Mouse (Mus musculus) retina, postnatal 1 day (tissue): ENCODE data around the gene Gm16181.

Experiments used
- DNase-seq: peaks from one replicate; pipeline ENCODE4 v3.0.0-alpha.2; 2012

Gm16181 gene

DNA sequence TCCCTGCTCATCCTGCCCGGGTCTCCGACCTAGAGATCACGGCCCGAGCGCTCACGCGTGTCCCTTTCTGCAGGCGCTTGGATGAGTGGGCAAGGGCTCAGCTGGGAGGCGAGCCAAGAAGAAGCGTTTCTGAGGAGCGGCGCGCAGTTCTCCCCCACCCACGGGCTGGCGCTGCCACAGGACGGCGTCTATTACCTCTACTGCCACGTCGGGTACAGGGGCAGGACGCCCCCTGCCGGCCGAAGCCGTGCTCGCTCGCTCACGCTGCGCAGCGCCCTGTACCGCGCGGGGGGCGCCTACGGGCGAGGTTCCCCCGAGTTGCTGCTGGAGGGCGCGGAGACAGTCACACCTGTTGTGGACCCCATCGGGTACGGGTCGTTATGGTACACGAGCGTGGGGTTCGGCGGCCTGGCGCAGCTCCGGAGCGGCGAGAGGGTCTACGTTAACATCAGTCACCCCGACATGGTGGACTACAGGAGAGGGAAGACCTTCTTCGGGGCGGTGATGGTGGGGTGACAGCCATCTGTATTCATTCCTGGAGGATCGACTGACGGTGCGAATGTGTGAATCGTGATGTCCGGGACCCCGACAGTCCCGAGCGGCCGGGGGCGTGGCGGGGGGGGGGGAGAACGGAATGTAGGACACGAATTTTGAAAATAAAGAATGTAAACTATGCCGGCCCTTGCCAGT is 24.9 kb upstream of the Gm16181 start:
- DNase-seq: peak; percentile 88

DNA sequence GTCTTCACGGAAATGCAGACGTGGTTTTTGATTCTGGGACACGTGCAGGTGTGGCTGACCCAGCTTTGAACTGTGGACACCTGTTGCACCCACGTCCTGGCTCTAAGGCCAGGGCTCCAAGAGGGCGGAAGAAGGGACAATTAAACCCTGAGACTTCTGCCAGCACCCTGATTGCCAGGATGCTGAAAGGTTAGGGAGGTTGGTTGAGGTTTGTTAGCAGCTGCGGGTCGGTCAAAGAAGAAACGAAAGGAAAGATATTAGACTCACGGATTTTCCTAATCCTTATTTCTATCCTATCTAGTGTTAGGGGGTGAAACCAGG is 24.4 kb upstream of the Gm16181 start:
- DNase-seq: no peak

DNA sequence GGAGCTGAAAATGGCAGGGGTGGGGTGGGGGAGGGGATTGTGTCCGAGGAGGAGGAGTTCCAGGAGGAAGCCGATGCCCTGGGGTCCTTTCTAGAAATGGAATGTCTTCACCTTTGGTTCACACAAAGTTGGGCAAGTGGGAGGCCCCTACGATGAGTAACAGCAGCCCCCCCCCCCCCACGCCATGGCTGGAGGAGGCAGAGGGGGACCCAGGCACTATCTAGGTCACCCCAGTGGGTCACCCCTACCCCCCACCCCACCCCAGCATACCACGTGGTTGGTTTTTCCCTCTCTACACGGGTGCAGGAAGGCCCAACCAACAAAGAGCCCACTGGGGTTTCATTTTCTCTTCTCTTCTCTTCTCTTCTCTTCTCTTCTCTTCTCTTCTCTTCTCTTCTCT is 23.5 kb upstream of the Gm16181 start:
- no peak for DNase-seq

DNA sequence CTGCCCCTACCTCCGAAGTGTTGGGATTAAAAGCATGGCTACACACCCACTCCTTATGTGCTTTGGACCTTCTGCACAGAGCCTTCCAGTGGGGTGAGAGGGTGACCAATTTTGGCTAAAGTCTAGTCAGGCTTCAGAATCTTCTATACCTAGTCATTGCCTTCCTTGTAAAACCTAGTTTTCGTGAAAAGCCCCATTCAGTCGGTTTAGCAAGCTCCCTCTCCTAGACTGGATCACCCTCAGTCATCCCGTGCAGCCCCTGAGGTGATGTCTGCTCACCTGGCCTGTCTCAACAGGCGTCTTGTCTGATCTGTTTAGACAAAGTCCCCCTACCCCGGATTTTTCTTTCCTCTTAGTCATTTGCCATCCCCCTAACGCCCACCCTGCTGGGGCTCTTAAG is 22.6 kb upstream of the Gm16181 start:
- no peak for DNase-seq

DNA sequence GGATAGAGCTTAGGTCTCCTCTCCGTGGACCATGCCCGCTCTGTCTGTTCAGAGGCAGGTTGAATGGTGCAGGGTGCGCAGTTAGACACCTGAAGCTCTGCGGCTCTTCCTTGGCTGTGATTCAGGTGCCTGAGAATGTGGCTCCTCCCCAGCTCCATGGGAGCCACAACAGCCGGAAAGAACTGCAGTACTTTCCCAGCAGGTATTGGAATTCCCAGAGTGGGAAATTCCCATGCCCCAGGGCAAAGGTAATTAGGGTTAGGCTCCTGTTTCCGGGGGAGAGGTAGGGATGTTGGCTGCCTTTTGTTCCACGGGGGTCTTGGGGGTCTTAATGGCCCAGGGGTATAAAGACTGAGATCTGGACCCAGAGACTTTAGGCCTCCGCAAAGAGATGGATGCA is 21.7 kb upstream of the Gm16181 start:
- DNase-seq: no peak

DNA sequence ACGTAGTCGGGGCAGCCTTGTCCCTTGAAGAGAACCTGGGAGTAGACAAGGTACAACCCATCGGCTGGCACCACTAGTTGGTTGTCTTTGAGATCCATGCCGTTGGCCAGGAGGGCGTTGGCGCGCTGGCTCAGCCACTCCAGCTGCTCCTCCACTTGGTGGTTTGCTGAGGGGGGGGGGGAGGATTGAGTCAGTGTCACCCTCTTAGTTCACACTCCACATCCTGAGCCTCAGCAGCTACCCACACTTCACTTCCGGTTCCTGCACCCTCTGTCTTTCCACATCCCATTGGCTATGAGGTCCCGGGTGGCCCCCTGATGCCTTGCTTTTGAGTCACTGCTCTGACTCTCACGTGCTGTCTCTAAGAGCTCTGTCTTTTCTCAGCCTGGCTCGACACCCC is 20.2 kb upstream of the Gm16181 start:
- no peak for DNase-seq

DNA sequence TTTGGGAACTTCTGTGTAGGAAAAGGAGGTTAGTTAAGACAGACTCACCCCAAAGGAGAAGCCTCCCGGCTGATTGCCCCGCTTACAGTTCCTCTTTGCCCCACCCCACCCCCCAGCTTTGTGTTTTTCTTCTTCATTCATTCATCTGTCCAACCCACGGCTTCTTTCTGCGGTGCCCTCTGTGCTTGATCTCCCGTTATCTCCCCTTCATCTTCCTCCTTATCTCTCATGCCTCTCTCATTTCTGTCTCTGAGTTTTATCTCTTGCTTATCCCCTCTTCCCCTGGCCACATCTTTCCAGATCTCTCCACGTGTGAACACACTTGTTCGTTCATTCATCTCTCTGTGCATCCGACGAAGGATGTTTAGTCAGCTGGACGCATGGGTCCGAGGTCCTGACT is 19.5 kb upstream of the Gm16181 start:
- no peak for DNase-seq

DNA sequence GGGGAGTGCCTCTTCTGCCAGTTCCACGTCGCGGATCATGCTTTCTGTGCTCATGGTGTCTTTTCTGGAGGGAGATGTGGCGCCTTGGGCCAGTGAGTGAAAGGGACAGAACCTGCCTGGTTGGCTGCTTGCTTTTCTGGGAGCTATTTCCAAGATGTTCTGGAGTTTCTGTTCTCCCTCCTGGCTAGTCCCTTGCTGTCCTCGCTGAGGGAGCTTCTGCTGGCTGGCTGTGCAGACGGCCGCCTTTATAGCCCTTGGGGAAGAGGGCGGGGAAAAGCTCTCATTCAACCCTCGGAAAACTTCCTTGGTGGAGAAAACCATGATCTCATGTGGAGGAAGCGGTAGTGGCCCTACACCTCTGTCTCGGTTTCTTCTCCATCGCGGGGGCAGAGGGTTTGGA is 18.8 kb upstream of the Gm16181 start, which contains the start of gene Tnf:
Gene Tnf, minus strand, starts transcription at position 221 of the 400 bp plus-strand sequence.
- DNase-seq: no peak

DNA sequence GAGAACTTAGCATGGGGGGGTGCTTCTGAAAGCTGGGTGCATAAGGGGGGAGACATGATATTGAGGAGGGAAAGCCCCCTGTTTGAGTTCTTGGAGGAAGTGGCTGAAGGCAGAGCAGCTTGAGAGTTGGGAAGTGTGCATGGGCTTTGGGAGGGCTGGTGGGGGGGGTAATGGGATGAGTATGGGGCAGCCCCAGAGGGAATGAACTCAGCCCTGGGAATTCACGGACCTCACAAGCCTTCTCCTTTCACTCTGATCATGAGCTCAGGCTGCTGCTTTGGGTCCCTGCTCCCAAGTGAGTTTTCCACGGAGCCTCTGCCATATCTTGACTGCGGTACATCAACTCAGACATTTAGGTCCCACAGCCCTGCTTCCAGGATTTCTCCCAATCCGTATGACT is 18.2 kb upstream of the Gm16181 start:
- no peak for DNase-seq

DNA sequence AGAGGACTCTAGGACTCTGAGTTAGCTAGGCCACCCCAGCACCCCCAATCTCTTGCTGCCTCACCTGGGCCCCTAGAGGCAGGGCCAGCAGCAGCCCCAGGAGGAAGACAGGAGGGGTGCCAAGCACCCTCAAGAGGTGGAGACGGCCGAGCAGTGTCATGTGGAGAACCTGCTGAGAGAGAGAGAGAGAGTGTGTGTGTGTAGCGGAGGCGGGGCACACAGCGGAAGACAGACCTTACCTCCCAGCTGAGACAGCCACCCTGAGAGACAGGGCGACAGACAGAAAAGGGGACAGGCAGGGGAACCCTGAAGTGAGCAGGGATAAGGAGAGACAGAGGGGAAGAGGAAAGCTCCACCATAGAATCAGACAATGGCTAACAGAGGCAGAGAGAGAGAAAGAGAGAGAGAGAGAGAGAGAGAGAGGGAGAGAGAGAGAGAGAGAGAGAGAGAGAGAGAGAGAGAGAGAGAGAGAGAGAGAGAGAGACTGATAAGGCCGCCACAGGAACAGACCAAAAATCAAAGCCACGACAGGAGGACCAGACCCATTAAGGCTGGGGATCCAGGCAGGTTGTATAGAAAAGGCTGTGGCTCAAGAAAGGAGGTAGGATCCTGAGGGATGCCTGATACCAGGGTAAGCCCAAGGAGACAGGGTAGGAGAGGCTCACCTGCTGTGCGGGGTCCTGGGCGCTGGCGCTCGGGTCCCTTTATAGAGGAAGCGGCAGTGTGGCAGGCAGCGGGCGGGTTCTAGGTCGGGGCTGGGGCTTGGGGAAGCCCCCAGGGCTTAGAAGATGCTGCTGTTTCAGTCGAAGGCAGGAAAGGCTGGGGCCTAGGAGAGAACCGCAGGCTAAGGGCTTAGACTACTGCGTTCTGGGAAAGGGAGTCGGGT is 15.9 kb upstream of the Gm16181 start, which contains the start of gene Lta:
Gene Lta, minus strand, starts transcription at position 858 of the 886 bp plus-strand sequence.
- no peak for DNase-seq

DNA sequence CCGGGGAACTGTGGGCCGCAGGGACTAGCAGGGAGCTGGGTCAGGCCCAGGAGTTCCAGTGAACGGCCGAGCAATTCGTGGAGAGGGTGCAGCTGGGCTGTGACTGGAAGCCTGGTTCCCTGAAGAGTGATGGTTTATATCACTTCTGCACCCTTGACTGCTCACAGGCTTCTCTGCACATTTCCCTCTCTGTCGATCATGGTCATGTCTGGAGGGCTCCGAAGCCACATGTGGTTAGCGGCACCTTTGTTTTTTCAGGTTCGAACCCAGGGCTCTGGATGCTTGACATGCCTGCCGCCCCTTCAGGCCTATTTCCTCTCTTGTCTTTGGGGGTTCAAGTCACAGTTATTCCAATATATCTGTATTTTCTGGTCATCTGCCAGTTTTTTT is 15.3 kb upstream of the Gm16181 start:
- DNase-seq: no peak

DNA sequence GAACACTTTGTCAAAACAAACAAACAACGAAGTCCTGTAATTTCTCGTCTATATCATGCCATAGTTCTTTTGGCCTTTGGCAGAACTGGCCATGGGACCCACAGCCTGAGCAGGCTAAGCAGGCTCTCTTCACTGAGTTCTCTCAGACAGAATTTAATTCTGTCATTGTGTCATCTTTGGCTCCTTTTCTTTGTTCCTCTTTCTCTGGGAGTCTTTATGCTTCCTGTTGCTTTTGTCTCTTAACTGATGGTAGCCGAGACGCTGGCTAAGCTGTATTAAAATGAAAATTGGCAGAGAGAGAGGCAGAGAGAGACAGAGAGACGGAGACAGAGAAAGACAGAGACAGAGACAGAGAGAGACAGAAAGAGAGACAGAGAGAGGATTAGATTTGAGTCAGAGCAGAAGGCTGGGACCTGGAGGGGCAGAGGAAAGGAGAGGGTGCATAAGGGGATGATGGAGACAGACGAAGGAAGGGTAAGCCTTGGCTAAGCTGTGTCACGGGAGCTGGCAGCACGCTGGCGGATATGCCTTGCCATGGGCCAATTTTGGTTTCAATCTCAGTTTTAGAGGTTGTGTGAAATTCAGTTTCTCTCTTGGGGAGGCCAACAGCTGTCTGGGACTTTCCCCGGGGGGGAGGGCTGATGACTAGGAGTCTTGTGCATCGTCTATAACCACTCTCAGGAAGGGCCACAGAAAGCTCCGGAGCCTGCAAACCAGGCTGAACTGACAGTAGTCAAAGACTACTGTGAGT is 10.7 kb upstream of the Gm16181 start:
- DNase-seq: no peak

DNA sequence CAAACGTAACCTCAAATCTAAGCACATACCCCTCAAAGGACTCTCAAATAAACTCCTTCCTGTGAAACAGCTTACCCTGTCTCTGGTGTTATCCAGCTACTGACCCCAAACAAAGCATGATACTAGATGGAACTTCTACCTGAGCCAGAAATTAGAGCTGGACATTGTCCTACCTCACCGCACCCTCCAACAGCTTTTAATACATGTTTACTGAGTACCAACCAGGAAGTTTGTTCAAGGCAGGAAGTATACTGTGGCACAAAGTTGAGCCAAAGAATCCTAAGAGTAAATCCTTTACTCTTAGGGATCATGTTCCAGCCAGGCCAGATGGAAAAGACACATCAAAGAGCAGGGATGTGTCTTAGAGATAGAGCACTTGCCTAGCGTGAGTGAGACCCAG is 10.0 kb upstream of the Gm16181 start:
- DNase-seq: no peak

DNA sequence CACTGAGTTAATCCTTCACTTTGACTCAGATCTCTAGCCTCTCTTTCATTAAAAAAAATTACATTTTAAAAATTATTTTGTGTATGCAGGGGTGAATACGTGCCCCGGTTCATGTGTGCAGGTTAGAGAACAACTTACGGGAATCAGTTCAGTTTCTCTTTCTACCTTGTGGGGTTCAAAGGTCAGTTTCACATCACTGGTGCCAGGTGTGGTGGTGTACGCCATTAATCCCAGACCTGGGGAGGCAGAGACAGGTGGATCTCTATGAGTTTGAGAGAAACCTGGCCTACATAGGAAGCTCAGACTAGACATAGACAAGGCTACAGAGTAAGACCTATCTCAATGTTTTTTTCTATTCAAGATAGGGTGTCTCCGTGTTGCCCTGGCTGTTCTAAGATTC is 7.6 kb upstream of the Gm16181 start:
- no peak for DNase-seq

DNA sequence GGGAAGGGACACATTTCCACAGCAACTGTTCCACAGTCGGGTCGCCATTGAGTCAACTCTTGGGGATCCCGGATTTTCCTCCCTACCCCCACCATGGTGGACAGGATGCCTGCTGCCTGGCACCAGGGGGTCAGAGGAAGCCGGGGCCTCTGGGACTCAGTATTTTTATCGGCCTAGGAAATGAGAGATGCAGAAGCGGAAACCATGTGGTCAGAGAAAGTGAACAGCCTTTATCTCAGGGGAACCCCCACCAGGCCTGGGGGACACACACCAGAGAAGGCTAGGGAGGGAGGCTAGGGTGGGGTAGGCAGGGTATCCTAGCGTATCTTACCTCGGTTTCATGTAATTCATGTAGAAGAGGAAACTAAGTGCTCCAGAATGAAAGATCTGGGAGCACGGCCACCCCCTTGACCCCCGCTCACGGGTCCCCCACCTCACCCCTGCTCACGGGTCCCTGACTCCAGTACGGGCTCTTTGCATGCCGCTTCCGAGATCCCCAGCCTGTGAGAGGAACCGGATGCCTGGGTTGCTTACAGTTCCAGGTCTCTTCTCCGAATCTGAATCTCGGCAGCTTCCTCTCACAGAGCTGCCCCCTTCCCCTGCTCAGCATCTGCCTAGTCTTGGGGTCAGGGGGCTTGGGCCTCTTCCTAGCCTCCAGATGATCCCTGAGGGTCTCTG is 2.0 kb upstream of the Gm16181 start:
- no peak for DNase-seq

DNA sequence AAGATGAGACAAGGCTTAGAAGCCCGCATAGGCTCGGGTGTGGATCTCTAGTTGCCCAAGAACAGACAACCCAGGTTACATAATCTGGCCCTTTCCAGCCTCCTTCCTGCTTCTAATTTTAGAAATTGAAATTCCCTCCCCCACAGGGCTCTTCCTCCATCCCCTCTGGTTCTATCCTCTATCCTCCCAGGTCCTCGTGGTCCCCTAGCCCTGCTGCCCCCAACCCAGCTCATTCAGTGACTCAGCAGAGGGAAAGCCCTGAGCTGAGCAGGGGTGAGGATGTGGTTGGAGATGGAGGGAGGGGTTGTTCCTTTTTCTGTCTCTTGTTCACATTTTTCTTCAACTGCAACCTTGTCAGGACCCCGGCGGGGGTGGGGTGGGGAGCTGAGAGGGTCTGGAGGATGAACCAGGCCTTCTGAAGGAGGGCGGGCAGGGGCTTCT is 1.0 kb upstream of the Gm16181 start:
- DNase-seq: no peak

DNA sequence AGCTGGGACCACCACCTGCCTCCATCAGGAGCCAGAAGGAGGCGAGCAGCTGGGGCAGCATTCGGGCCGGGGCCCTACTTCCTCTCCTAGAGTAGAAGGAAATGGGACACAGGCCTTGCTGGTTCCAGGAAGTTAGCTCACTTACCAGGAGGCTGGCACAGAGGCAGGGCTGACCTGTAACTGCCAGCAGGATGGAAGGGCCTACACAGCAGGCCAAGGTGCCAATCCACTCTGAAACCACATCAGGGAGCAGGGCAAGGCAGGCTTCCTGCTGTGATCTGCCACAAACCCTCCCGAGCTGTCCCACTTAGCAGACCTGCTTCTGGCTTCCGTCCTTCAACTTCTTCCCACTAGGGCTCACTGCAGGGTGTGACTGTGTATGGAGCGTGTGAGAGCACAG is 1.7 kb downstream of the Gm16181 start:
- no peak for DNase-seq

DNA sequence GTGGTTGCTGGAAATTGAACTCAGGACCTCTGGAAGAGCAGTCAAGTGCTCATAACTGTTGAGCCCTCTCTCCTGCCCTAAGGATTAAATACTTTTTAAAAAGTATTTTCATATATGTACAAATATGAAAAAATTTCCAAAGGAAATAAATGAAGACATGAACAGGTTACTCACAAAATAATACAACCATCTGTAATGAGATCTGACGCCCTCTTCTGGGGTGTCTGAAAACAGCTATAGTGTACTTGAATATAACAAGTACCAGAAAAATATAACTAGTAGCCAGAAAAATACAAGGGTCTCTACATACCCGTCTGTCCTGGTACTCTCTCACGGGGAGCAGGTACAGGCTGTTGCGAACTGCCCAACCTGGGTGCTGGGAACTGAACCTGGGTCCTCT is 4.0 kb downstream of the Gm16181 start:
- no peak for DNase-seq

DNA sequence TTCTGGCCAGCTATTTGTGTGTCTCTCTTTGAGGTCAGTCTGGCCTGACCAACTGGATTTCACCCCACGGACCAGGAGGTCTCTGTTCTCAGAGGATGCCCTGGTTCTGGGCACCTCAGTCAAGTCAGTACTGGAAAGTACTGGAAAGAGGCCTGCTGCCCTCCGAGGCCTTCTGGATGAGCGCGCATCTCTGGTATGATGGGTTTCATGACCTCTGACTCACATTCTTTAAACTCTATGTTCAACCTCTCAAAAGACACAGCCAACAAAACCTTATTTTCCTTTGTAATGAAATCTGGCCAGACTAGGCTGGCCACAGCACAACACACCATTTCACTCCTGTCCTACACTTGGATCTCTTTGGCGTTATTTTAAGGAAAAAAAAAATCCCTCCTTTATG is 4.8 kb downstream of the Gm16181 start:
- DNase-seq: no peak

DNA sequence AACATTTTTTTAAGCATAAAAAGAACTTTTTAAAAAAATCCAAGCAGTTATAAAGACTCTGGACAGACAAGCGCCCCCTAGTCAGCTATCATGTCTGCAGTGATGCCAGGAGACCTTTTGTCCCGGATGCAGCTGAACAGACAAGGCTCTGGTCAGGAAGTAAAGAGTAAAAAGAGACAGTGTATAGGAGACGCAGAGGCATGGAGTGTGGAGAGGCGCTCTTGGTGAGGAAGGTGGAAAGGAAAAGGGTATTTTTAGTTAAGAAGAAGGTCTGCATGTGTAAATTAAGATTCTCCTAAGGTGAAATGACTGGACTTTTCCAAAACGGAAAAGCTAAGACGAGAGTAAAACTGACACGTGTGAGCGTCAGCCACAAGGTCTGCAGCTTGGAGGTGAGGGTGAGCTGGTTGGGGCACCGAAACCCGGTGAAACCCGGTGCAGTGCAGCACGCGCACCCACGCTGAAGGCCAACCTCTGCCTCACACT is 6.0 kb downstream of the Gm16181 start:
- DNase-seq: no peak

DNA sequence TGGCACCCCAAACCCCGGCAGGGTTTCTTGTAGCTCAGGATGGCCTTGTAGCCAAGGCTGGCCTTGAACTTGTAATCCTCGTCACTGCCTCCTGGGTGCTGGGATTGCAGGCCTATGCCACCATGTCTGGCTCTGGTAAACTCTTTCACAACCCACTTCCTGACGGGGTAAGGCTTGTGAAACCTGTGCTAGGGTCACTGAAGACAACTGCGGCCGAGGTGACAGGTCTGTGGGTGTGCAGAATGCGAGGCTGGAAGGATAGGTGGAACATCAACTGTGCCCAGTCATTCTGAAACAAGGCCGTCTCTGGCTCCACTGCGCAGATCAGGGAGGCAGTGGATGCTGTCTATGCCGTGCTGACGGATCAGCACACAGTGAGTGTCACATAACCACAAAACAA is 10.4 kb downstream of the Gm16181 start:
- DNase-seq: no peak

DNA sequence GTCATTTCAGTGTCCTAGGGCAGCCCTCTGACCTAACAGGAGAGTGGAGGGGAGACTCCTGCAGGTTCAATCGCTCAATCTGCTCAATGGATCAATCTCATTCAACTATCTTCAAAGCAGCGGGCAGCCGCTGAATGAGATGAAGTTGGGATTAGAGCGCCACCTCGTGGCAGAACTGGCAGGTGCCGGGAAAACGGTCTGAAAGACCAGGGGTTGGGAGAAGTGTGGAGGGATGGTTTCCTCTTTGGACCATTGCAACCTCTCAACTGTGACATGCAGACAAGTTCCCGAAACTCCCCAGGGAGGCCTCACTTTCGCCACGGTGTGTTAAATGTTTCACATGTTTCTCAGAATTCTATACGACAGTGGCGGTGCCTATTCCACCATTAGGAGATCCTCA is 11.4 kb downstream of the Gm16181 start:
- DNase-seq: peak; percentile 87

DNA sequence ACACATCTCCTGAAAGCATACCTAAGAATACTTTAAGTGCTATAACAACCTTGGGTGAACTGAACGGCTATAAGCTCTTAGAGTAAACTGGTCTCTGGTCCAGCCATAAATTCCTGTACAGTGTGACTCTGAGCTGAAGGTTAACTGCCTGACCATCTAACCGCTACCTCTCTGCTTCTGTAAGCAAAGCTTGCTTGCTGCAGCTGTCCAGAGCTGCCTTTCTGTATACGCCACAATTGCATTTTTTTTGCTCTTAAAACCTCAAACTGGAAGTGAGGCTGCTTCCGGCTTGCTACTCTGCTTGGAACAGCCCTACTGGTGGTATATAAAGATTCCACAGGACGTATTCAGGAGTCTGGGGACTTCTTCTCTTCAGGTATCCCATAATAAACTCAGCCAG is 12.0 kb downstream of the Gm16181 start:
- DNase-seq: no peak
